Mouse (Mus musculus) small intestine, adult 2 months (tissue): ENCODE results near the gene Psd4.

Experiments used
- CTCF ChIP-seq: fragments of 200-500 bp; IDR thresholded peaks from 2 replicates; pipeline ENCODE4 v1.5.1; 2012; ENCODE audit warnings: low read depth, mild to moderate bottlenecking, control low read depth, inconsistent platforms, low read length, moderate library complexity, mixed read lengths; ENCODE audit not compliant: insufficient replicate concordance, insufficient read length; ENCODE audit errors: extremely low read depth
- POLR2A ChIP-seq: fragments of 200-500 bp; IDR thresholded peaks from 2 replicates; pipeline ENCODE4 v1.6.1; 2012; ENCODE audit warnings: low read depth, mild to moderate bottlenecking, control low read depth, inconsistent platforms, low read length, moderate library complexity

DNA sequence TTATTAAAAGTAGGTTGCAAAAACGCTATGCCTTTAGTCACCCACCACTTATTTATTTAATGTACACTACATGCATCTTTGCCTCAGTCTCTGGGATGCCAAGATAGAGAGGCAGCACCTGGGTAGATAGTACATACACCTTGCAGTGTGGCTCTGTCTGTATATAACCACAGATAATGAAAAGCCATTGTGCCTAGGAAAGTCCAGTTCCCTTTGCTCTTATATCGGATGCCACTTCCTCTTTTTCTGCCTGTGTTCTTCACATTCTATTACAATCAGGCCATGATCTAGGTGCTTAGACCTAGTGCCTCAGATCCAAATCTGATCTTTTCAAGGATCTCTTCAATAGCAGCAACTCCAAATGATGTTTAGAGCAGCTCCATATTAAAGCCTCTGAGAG is 58.2 kb downstream of the Psd4 start:
- TF ChIP-seq CTCF, result no peak
- TF ChIP-seq POLR2A, result no peak
